Mouse (Mus musculus): ENCODE results near the gene Scnm1.

- TF ChIP-seq CTCF (IDR thresholded peaks at IDR 0.05; ENCODE audit: borderline replicate concordance, insufficient read depth, low read length): no peak
- TF ChIP-seq POLR2A (IDR thresholded peaks at IDR 0.05; ENCODE audit: low read depth, low read length): no peak
Measured at GRCm38 (mm10) chr3:95105121-95105520, 28.7 kb downstream of the Scnm1 start.
